Mouse (Mus musculus): ENCODE measurements around the gene Dgka. TPM values are rescaled to one million over a fixed set of nuclear protein-coding genes. Genes with fewer than 3 reads are reported as not detected.

Gene Dgka
- polyA plus RNA-seq, 1 experiment = 16.3 TPM

Other genes with a start within 250 kb of the Dgka start
- gene Myl6b, start 246.2 kb downstream of the Dgka start, polyA plus RNA-seq (2012; rRNA removed) = 4.3 and 5.5 TPM in 2 replicates
- gene Esyt1, start 219.0 kb downstream of the Dgka start, polyA plus RNA-seq (2012; rRNA removed) = 135 and 140 TPM in 2 replicates
- 11.8 and 13.0 TPM in 2 replicates for gene Zc3h10, start 197.1 kb downstream of the Dgka start, polyA plus RNA-seq (2012; rRNA removed)
- 2,438 and 2,660 TPM in 2 replicates for gene Rpl41, start 195.6 kb downstream of the Dgka start, polyA plus RNA-seq (2012; rRNA removed)
- gene Pa2g4, start 178.9 kb downstream of the Dgka start, polyA plus RNA-seq (2012; rRNA removed) = 22.1 and 27.5 TPM in 2 replicates
- gene Erbb3, start 155.2 kb downstream of the Dgka start, polyA plus RNA-seq (2012; rRNA removed) = 30.3 and 42.5 TPM in 2 replicates
- gene Rps26, start 118.1 kb downstream of the Dgka start, polyA plus RNA-seq (2012; rRNA removed) = 1,272 and 1,645 TPM in 2 replicates
- 1.6 and 4.0 TPM in 2 replicates for gene Ikzf4, start 98.9 kb downstream of the Dgka start, polyA plus RNA-seq (2012; rRNA removed)
- gene Suox, start 70.8 kb downstream of the Dgka start, polyA plus RNA-seq (2012; rRNA removed) = 154 and 180 TPM in 2 replicates
- gene Rab5b, start 48.6 kb downstream of the Dgka start, polyA plus RNA-seq (2012; rRNA removed) = 101 and 107 TPM in 2 replicates
- 48.9 and 54.5 TPM in 2 replicates for gene Pmel, start 40.7 kb downstream of the Dgka start, polyA plus RNA-seq (2012; rRNA removed)
- 19.5 and 23.5 TPM in 2 replicates for gene Cdk2, start 39.8 kb downstream of the Dgka start, polyA plus RNA-seq (2012; rRNA removed)
- 24.9 and 25.1 TPM in 2 replicates for gene Pym1, start 3.0 kb upstream of the Dgka start, polyA plus RNA-seq (2012; rRNA removed)
- gene Mmp19, start 46.1 kb upstream of the Dgka start, polyA plus RNA-seq (2012; rRNA removed) = 15.4 and 21.7 TPM in 2 replicates
- 18.3 and 21.4 TPM in 2 replicates for gene Dnajc14, start 59.2 kb upstream of the Dgka start, polyA plus RNA-seq (2012; rRNA removed)
- gene Tmem198b, start 59.5 kb upstream of the Dgka start, polyA plus RNA-seq (2012; rRNA removed) = 18.0 and 22.4 TPM in 2 replicates
- 8.2 and 8.5 TPM in 2 replicates for gene Sarnp, start 72.5 kb upstream of the Dgka start, polyA plus RNA-seq (2012; rRNA removed)
- gene Ormdl2, start 76.8 kb upstream of the Dgka start, polyA plus RNA-seq (2012; rRNA removed) = 129 and 147 TPM in 2 replicates
- 1.4 and 1.7 TPM in 2 replicates for gene Gdf11, start 146.9 kb upstream of the Dgka start, polyA plus RNA-seq (2012; rRNA removed)
- 221 and 278 TPM in 2 replicates for gene Cd63, start 156.1 kb upstream of the Dgka start, polyA plus RNA-seq (2012; rRNA removed)
- gene Rdh5, start 178.0 kb upstream of the Dgka start, polyA plus RNA-seq (2012; rRNA removed) = 23.7 and 24.5 TPM in 2 replicates
- gene Bloc1s1, start 179.2 kb upstream of the Dgka start, polyA plus RNA-seq (2012; rRNA removed) = 227 and 296 TPM in 2 replicates
- gene Itga7, start 189.0 kb upstream of the Dgka start, polyA plus RNA-seq (2012; rRNA removed) = 85.0 and 170 TPM in 2 replicates
- 3.9 and 6.2 TPM in 2 replicates for gene Mettl7b, start 216.1 kb upstream of the Dgka start, polyA plus RNA-seq (2012; rRNA removed)
- gene Olfr9, start 244.6 kb upstream of the Dgka start, polyA plus RNA-seq (2012; rRNA removed) = not detected in 2 replicates